Mouse (Mus musculus) intestine, embryonic 15.5 days (tissue): ENCODE results near the gene Tcf25. TPM values are rescaled to one million over a fixed set of nuclear protein-coding genes. Genes with fewer than 3 reads are reported as not detected.
"Not testable (repeated sequence)": the region's sequence is repeated elsewhere in the genome, so short reads cannot be mapped to it uniquely, and the experiment has no call there.

Experiments used
- ATAC-seq: fragments of 200-750 bp; cut with Nextera tagmentation; 2 replicates; pipeline ENCODE4 v1.8.0; 2017; ENCODE audit warnings: moderate TSS enrichment, moderate library complexity
- H3K27ac ChIP-seq: fragments of 300-500 bp; sonication (generic); 2 replicates; pipeline ENCODE4 v1.5.1; 2015; ENCODE audit warnings: mild to moderate bottlenecking, inconsistent platforms
- H3K27me3 ChIP-seq: fragments of 300-500 bp; sonication (generic); replicated peaks from 2 replicates; pipeline ENCODE4 v1.6.1; 2015; ENCODE audit warnings: inconsistent platforms
- H3K36me3 ChIP-seq: fragments of 300-500 bp; sonication (generic); 2 replicates; pipeline ENCODE4 v1.6.1; 2015; ENCODE audit warnings: inconsistent platforms
- H3K4me1 ChIP-seq: fragments of 300-500 bp; sonication (generic); replicated peaks from 2 replicates; pipeline ENCODE4 v1.6.1; 2015; ENCODE audit warnings: inconsistent platforms
- H3K4me2 ChIP-seq: fragments of 300-500 bp; sonication (generic); replicated peaks from 2 replicates; pipeline ENCODE4 v1.6.1; 2015; ENCODE audit warnings: mild to moderate bottlenecking, inconsistent platforms
- H3K4me3 ChIP-seq: fragments of 300-500 bp; sonication (generic); replicated peaks from 2 replicates; pipeline ENCODE4 v1.5.1; 2015; ENCODE audit warnings: inconsistent platforms
- H3K9ac ChIP-seq: fragments of 300-500 bp; sonication (generic); 2 replicates; pipeline ENCODE4 v1.6.1; 2015; ENCODE audit warnings: inconsistent platforms
- H3K9me3 ChIP-seq: fragments of 300-500 bp; sonication (generic); 2 replicates; pipeline ENCODE4 v1.6.1; 2016; ENCODE audit warnings: inconsistent platforms
- WGBS: fragments of 180-500 bp; shearing (Covaris S2); methylation state at CpG from one replicate; pipeline ENCODE4 v1.1.7; 2015; 5-methylcytosine and 5-hydroxymethylcytosine counted together
- polyA plus RNA-seq: library from polyadenylated mRNA; unstranded; fragments of >200 nt; fragmentation: Nextera tagmentation; extraction: Ambion mirVana; gene quantifications from 2 replicates; pipeline ENCODE4 v1.2.1, GENCODE M21; 2015

The Tcf25 gene
- polyA plus RNA-seq, 1 experiment from 2014 or later, result 170 TPM

DNA sequence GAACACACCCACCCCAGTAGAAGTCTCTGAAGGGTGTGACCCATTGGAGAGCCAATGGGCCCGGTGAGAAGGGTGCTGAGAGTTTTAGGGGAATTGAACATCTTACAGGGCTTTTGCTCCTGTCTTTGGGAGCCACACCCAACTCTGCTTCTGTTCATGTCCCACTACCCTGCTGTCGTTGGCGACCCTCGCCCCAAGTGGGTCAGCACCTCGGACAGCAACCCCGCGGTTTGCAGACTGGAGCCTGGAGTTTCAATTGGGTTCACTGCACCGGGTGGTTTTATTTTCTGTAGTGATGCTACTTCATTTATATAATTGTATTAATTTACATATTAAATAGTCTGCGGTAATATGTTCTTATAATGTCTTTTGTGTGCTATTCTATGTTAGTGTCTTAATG is 40.7 kb downstream of the Tcf25 start:
- H3K27ac ChIP-seq, result no peak overlapping the region
- no peak overlapping the region for H3K9ac ChIP-seq
- no peak overlapping the region for H3K4me3 ChIP-seq
- H3K9me3 ChIP-seq, result no peaks in the 10 kb centered on the region
- no peak for ATAC-seq
- H3K4me2 ChIP-seq, result no peak overlapping the region
- no peaks in the 10 kb centered on the region for H3K36me3 ChIP-seq
- peaks cover 9% of the 10 kb centered on the region for H3K4me1 ChIP-seq
- 8% methylated on average over 9 of the region's 9 CpGs for WGBS
- H3K27me3 ChIP-seq, result peaks cover 49% of the 10 kb centered on the region

DNA sequence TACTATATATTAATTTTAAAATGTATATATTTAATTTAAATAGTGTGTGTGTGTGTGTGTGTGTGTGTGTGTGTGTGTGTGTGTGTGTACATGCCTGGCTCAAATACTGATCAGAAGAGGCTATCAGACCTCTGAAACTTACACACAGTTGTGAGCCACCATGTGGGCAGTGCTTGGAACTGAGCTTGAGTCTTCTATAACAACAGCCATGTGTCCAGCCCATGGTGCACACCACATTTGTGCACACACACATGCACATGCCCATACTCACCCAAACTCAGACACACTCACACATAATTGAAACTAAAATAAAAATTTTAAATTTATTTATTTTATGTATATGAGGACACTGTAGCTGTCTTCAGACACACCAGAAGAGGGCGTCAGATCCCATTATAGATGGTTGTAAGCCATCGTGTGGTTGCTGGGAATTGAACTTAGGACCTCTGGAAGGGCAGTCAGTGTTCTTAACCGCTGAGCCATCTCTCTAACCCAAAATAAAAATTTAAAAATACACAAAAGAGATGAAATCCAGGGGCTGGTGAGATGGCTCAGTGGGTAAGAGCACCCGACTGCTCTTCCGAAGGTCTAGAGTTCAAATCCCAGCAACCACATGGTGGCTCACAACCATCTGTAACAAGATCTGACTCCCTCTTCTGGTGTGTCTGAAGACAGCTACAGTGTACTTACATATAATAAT is 41.6 kb downstream of the Tcf25 start:
- H3K4me1 ChIP-seq, H3K4me2 ChIP-seq, H3K36me3 ChIP-seq, H3K9me3 ChIP-seq, H3K9ac ChIP-seq, H3K27ac ChIP-seq, H3K4me3 ChIP-seq, ATAC-seq: not testable (repeated sequence)
- peaks cover 41% of the 10 kb centered on the region for H3K27me3 ChIP-seq
- 81% methylated on average over 5 of the region's 5 CpGs for WGBS

- ATAC-seq, result no peak
- H3K9ac ChIP-seq, result no peak overlapping the region
- peaks cover 6% of the 10 kb centered on the region for H3K4me1 ChIP-seq
- H3K4me2 ChIP-seq, result no peak overlapping the region
- no peaks in the 10 kb centered on the region for H3K36me3 ChIP-seq
- no peak overlapping the region for H3K4me3 ChIP-seq
- no peak overlapping the region for H3K27ac ChIP-seq
- H3K27me3 ChIP-seq, result peaks cover 32% of the 10 kb centered on the region
- H3K9me3 ChIP-seq, result no peaks in the 10 kb centered on the region
- WGBS, result 75% methylated on average over 8 of the region's 8 CpGs
Measured at GRCm38 (mm10) chr8:123415967-123416943, 42.7 kb downstream of the Tcf25 start.

- Histone ChIP-seq H3K27me3 (peaks cover 24% of the 10 kb centered on the region), H3K9ac (no peak overlapping the region), H3K4me2 (no peak overlapping the region), H3K9me3 (no peaks in the 10 kb centered on the region), H3K4me1 (no peaks in the 10 kb centered on the region), H3K27ac (no peak overlapping the region), H3K36me3 (no peaks in the 10 kb centered on the region), H3K4me3 (no peak overlapping the region)
- WGBS, result 76% methylated on average over 8 of the region's 8 CpGs
- no peak for ATAC-seq
Measured at GRCm38 (mm10) chr8:123416944-123417555, 43.5 kb downstream of the Tcf25 start.

DNA sequence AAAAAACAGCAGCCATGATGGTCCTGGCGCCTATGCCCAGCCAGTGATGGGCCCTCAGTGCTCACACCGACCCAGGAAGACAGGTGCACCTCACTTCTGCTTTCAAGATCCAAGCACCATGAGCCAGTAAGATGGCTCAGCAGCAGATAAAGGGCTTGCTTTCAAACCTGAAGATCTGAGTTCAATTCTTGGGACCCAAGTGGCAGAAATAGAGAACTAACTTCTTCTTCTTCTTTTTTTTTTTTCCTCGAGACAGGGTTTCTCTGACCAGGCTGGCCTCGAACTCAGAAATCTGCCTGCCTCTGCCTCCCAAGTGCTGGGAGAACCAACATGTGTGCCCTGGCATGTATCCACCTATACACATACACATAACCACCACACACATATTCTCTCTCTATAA is 46.2 kb downstream of the Tcf25 start:
- no peak overlapping the region for H3K27ac ChIP-seq

GRCm38 (mm10) chr8:123420525-123421281 is 47.1 kb downstream of the Tcf25 start:
- Histone ChIP-seq H3K27ac (no peak overlapping the region), H3K4me2 (no peak overlapping the region), H3K36me3 (no peaks in the 10 kb centered on the region), H3K4me1 (no peaks in the 10 kb centered on the region), H3K9ac (no peak overlapping the region), H3K9me3 (no peaks in the 10 kb centered on the region), H3K27me3 (0 out of 2 replicates have a peak, but pooled peaks cover 2% of the 10 kb centered on the region), H3K4me3 (no peak overlapping the region)
- WGBS, result 91% methylated on average over 34 of the region's 34 CpGs
- no peak for ATAC-seq

More for the DNA sequence above, 46.2 kb downstream of the Tcf25 start:
- H3K4me1 ChIP-seq, result no peaks in the 10 kb centered on the region
- H3K9ac ChIP-seq, result no peak overlapping the region
- H3K9me3 ChIP-seq, result no peaks in the 10 kb centered on the region
- H3K4me3 ChIP-seq, result no peak overlapping the region
- no peaks in the 10 kb centered on the region for H3K36me3 ChIP-seq
- 81% methylated on average over 4 of the region's 4 CpGs for WGBS
- no peak overlapping the region for H3K4me2 ChIP-seq
- 0 out of 2 replicates have a peak, but pooled peaks cover 2% of the 10 kb centered on the region for H3K27me3 ChIP-seq
- no peak for ATAC-seq

- Histone ChIP-seq H3K4me2 (no peak overlapping the region), H3K9me3 (no peaks in the 10 kb centered on the region), H3K36me3 (no peaks in the 10 kb centered on the region), H3K27ac (no peak overlapping the region), H3K9ac (no peak overlapping the region), H3K4me3 (no peak overlapping the region), H3K27me3 (0 out of 2 replicates have a peak, but pooled peaks cover 2% of the 10 kb centered on the region), H3K4me1 (no peaks in the 10 kb centered on the region)
- no peak for ATAC-seq
- 88% methylated on average over 19 of the region's 19 CpGs for WGBS
Measured at GRCm38 (mm10) chr8:123421325-123421724, 47.8 kb downstream of the Tcf25 start.

DNA sequence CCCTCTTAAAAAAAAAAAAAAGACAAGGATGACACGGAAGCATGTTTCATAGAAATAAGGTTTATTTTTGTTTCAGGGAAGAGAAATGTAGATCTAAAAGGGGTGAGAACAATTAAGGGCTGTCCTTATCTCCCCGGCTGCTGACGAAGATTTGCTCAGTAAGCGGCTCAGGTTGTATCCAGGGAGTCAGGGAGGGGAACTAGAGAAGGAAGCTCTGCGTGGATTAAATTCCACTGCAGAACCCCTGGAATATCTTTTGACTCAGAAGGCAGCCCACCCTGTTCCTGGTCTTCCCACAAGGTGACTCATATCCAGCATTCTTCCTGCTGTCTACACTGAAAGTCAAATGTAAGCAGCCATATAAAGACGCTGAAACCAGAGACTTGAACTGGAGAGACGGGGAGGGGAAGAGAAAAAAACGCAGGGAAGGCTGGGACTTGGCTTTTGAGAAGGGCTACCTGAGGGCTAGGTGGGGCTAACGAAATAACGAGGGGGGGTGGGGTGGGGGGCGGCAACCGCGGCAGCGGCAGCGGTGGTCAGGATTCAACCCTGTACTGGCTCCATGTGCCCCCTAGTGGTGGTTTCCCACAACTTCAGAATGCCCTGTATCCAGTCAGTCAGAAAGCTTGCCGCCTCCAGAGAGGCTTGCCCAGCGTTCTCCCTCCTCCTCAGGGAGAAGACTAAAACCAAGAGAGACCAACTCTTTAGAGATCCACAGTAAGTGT is 48.7 kb downstream of the Tcf25 start:
- Histone ChIP-seq H3K27ac (no peak overlapping the region), H3K9me3 (0 out of 2 replicates have a peak, but pooled peaks cover 6% of the 10 kb centered on the region), H3K4me2 (peak overlapping the region; percentile 62), H3K9ac (no peak overlapping the region), H3K4me3 (peak overlapping the region; percentile 26), H3K27me3 (0 out of 2 replicates have a peak, but pooled peaks cover 2% of the 10 kb centered on the region), H3K36me3 (no peaks in the 10 kb centered on the region), H3K4me1 (no peaks in the 10 kb centered on the region)
- 10% methylated on average over 17 of the region's 17 CpGs for WGBS
- peak; percentile 72; the same call in 1 of the 2 replicates for ATAC-seq

DNA sequence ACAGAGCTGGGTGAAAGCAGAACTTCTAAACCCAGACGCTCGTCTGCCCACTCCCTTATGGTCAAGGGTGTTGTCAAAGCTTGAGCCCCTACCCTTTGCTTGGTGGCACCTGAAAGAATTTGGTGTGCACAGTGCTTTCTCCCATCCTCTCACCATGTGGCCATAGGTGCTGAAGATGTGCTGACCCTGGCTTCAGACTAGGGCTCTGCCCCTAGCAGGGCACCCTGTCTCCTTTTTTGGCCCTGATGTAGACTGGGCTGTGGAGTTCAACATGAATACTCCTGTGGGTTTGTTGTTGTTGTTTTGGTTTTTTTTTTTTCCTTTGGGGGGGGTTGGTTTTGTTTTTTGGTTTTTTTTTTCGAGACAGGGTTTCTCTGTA is 49.2 kb downstream of the Tcf25 start:
- H3K4me1 ChIP-seq, result no peaks in the 10 kb centered on the region
- H3K4me2 ChIP-seq, result peak overlapping the region; percentile 62
- no peak overlapping the region for H3K27ac ChIP-seq
- no peaks in the 10 kb centered on the region for H3K36me3 ChIP-seq
- no peak overlapping the region for H3K9ac ChIP-seq
- no peak for ATAC-seq
- 0 out of 2 replicates have a peak, but pooled peaks cover 2% of the 10 kb centered on the region for H3K27me3 ChIP-seq
- H3K9me3 ChIP-seq, result peaks cover 12% of the 10 kb centered on the region; the same call in 1 of the 2 replicates
- H3K4me3 ChIP-seq, result no peak overlapping the region
- 14% methylated on average over 3 of the region's 3 CpGs for WGBS

GRCm38 (mm10) chr8:123423441-123423840 is 49.9 kb downstream of the Tcf25 start, which contains the start of gene Def8:
Gene Def8, plus strand, starts transcription at chr8:123423527.
- H3K4me3 ChIP-seq, result peak within 1 kb of the TSS; percentile 26
- no peaks in the 10 kb centered on the region for H3K36me3 ChIP-seq
- 0 out of 2 replicates have a peak, but pooled peaks cover 2% of the 10 kb centered on the region for H3K27me3 ChIP-seq
- no peak for ATAC-seq
- no peak within 1 kb of the TSS for H3K9ac ChIP-seq
- no peak within 1 kb of the TSS for H3K27ac ChIP-seq
- H3K4me2 ChIP-seq, result peak within 1 kb of the TSS; percentile 62
- H3K9me3 ChIP-seq, result peaks cover 15% of the 10 kb centered on the region; the same call in 1 of the 2 replicates
- no peaks in the 10 kb centered on the region for H3K4me1 ChIP-seq
- WGBS, result 76% methylated on average over 7 of the region's 7 CpGs
